Mouse (Mus musculus): Measurements from ENCODE around the gene Numbl. TPM values are rescaled to one million over a fixed set of nuclear protein-coding genes. Genes with fewer than 3 reads are reported as not detected.

Numbl gene
- total and polyA plus RNA-seq, 2 experiments from 2014 or later, result 59.5 to 140 TPM

DNA sequence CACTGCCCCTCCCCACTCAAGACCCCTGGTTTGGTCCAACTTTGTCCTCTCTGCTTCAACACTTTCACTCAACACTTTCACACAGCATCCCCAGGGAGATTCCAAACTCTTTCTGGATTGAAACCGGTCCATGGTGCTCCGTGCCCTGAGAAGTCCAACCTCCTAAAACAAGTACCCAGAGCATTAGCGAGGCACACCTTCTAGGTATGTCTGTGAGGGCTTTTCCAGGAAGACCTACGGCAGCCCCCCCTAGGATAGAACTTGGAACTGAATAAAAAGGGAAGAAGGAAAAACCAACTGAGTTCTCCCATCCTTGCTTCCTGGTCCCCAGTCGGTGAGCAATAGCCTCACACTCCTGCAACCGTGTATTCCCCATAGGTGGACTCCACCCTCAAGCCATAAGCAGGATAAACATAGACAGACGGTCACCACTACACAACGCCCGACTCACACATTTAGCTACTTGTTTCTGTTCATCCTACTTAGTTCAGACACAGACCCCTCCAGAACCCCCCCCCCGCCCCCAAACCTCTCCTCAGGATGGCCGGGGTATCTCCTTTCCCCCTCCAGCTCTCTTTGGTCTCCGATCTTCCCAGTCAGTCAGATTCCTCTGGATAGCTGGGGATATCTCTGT is 53.5 kb downstream of the Numbl start:
- ATAC-seq (no peak), DNase-seq (ENCODE audit: low spot score) (no peak)
- WGBS, result 92% methylated on average over 12 of the region's 12 CpGs
- Histone ChIP-seq H3K36me3 (ENCODE audit: insufficient read depth, low read length) (no peaks in the 10 kb centered on the region), H3K27ac (no peak overlapping the region), H3K9ac (replicated peaks; ENCODE audit: low read length) (no peak overlapping the region), H3K4me2 (ENCODE audit: low read depth, low read length) (no peak overlapping the region), H3K4me3 (ENCODE audit: low read length) (no peak overlapping the region), H3K9me3 (ENCODE audit: low read length) (no peaks in the 10 kb centered on the region; the same call in 1 of the 2 replicates), H3K4me1 (ENCODE audit: insufficient read depth, low read length) (no peaks in the 10 kb centered on the region), H3K27me3 (ENCODE audit: insufficient read depth, low read length) (no peaks in the 10 kb centered on the region)
- no peak for TF ChIP-seq CTCF (IDR thresholded peaks at IDR 0.05; ENCODE audit: low read depth)

DNA sequence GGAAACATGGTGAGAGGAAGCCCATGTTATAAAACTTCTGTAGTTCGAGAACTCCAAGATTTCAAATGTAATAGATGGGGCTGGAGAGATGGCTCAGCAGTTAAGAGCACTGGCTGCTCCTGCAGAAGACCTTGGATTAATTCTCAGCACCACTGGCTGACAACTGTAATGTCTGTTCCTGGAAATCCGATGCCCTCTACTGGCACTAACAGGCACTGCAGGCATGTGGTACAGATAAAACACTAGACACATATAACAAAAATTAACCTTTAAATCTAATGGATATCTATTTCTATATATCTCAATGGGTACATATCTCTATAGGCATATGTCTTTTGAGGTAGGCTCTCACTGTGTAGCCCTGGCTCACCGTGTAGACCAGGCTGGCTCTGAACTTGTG is 56.2 kb downstream of the Numbl start:
- 0 out of 2 replicates have a peak, but pooled peaks have one; percentile 23 for TF ChIP-seq CTCF (IDR thresholded peaks at IDR 0.05; ENCODE audit: low read depth)
- no peaks in the 10 kb centered on the region for H3K27me3 ChIP-seq (ENCODE audit: insufficient read depth, low read length)
- no peaks in the 10 kb centered on the region for H3K4me1 ChIP-seq (ENCODE audit: insufficient read depth, low read length)
- no peak overlapping the region for H3K4me3 ChIP-seq (ENCODE audit: low read length)
- no peaks in the 10 kb centered on the region for H3K36me3 ChIP-seq (ENCODE audit: insufficient read depth, low read length)
- H3K9me3 ChIP-seq (ENCODE audit: low read length), result no peaks in the 10 kb centered on the region; the same call in 1 of the 2 replicates
- H3K4me2 ChIP-seq (ENCODE audit: low read depth, low read length), result no peak overlapping the region
- no peak for DNase-seq (ENCODE audit: low spot score)
- no peak overlapping the region for H3K27ac ChIP-seq
- WGBS, result 95% methylated on average over 3 of the region's 3 CpGs
- no peak overlapping the region for H3K9ac ChIP-seq (replicated peaks; ENCODE audit: low read length)
- ATAC-seq, result no peak

DNA sequence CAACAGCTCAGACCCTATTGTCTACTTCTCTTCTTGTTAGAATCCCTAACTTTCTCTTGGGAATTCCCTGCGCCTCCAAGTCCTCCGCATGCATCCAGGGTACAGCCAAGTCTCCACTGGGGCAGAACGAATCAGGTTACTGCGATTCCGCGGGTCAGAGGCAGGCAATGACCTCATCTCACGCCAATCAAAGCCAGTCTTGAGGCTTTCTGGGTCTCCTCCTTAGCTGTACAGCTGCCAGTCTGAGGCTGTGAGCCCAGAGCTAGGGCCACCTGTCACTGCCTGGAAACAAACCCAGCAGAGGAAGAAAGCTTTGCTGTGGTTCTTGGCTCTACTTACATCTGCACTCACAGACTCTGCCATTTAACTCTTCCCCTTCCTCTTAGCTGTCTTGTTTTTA is 57.7 kb downstream of the Numbl start:
- H3K4me3 ChIP-seq (ENCODE audit: low read length), result no peak overlapping the region
- H3K9ac ChIP-seq (replicated peaks; ENCODE audit: low read length), result no peak overlapping the region
- no peak for TF ChIP-seq CTCF (IDR thresholded peaks at IDR 0.05; ENCODE audit: low read depth)
- H3K4me2 ChIP-seq (ENCODE audit: low read depth, low read length), result no peak overlapping the region
- ATAC-seq (peak; percentile 89), DNase-seq (ENCODE audit: low spot score) (peak; percentile 84)
- no peaks in the 10 kb centered on the region for H3K36me3 ChIP-seq (ENCODE audit: insufficient read depth, low read length)
- no peaks in the 10 kb centered on the region; the same call in 1 of the 2 replicates for H3K9me3 ChIP-seq (ENCODE audit: low read length)
- no peaks in the 10 kb centered on the region for H3K27me3 ChIP-seq (ENCODE audit: insufficient read depth, low read length)
- WGBS, result 11% methylated on average over 7 of the region's 7 CpGs
- H3K4me1 ChIP-seq (ENCODE audit: insufficient read depth, low read length), result no peaks in the 10 kb centered on the region
- peak overlapping the region; percentile 59; the same call in 1 of the 2 replicates for H3K27ac ChIP-seq

- no peaks in the 10 kb centered on the region for H3K4me1 ChIP-seq (ENCODE audit: insufficient read depth, low read length)
- H3K4me3 ChIP-seq (ENCODE audit: low read length), result no peak overlapping the region
- H3K36me3 ChIP-seq (ENCODE audit: insufficient read depth, low read length), result no peaks in the 10 kb centered on the region
- DNase-seq (ENCODE audit: low spot score) (no peak), ATAC-seq (no peak)
- H3K27me3 ChIP-seq (ENCODE audit: insufficient read depth, low read length), result no peaks in the 10 kb centered on the region; the same call in 1 of the 2 replicates
- TF ChIP-seq CTCF (IDR thresholded peaks at IDR 0.05; ENCODE audit: low read depth), result no peak
- H3K9ac ChIP-seq (replicated peaks; ENCODE audit: low read length), result no peak overlapping the region
- H3K27ac ChIP-seq, result no peak overlapping the region
- H3K9me3 ChIP-seq (ENCODE audit: low read length), result no peaks in the 10 kb centered on the region
- WGBS, result 88% methylated on average over 22 of the region's 22 CpGs
- H3K4me2 ChIP-seq (ENCODE audit: low read depth, low read length), result no peak overlapping the region
Measured at GRCm38 (mm10) chr7:27319411-27319810, 61.2 kb downstream of the Numbl start.

GRCm38 (mm10) chr7:27322291-27322690 is 64.1 kb downstream of the Numbl start:
- no peak for DNase-seq (ENCODE audit: low spot score)
- H3K9me3 ChIP-seq (ENCODE audit: low read length), result no peaks in the 10 kb centered on the region
- H3K4me3 ChIP-seq (ENCODE audit: low read length), result no peak overlapping the region
- 27% methylated on average over 13 of the region's 13 CpGs for WGBS
- no peaks in the 10 kb centered on the region for H3K36me3 ChIP-seq (ENCODE audit: insufficient read depth, low read length)
- no peak overlapping the region for H3K4me2 ChIP-seq (ENCODE audit: low read depth, low read length)
- peaks cover 8% of the 10 kb centered on the region; the same call in 1 of the 2 replicates for H3K4me1 ChIP-seq (ENCODE audit: insufficient read depth, low read length)
- no peak for TF ChIP-seq CTCF (IDR thresholded peaks at IDR 0.05; ENCODE audit: low read depth)
- no peak overlapping the region for H3K9ac ChIP-seq (replicated peaks; ENCODE audit: low read length)
- no peak overlapping the region for H3K27ac ChIP-seq
- ATAC-seq, result no peak
- H3K27me3 ChIP-seq (ENCODE audit: insufficient read depth, low read length), result peaks cover 9% of the 10 kb centered on the region

DNA sequence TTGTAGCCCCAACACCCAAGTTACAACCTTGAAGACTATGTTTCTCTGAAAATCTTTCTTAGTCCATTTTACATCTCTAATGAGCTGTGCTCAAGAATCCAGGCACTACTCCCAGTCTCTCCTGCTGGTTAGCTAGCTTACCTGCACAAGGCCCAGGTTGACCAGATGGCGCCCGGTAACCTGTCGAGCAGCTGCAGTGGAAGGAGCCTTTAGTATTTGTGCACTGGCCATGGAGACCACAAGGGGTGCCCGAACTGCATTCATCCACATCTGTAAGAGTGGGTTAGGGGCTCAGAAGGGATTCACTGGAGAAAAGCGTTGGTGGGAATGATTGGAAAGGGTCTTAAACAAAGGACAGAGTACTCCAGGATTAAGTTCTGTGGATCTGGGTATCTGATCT is 64.8 kb downstream of the Numbl start:
- DNase-seq (ENCODE audit: low spot score), result no peak
- ATAC-seq, result no peak
- Histone ChIP-seq H3K4me3 (ENCODE audit: low read length) (no peak overlapping the region), H3K36me3 (ENCODE audit: insufficient read depth, low read length) (no peaks in the 10 kb centered on the region), H3K27me3 (ENCODE audit: insufficient read depth, low read length) (peaks cover 16% of the 10 kb centered on the region), H3K9ac (replicated peaks; ENCODE audit: low read length) (no peak overlapping the region), H3K4me1 (ENCODE audit: insufficient read depth, low read length) (peaks cover 8% of the 10 kb centered on the region; the same call in 1 of the 2 replicates), H3K27ac (no peak overlapping the region), H3K9me3 (ENCODE audit: low read length) (no peaks in the 10 kb centered on the region), H3K4me2 (ENCODE audit: low read depth, low read length) (no peak overlapping the region)
- WGBS, result 90% methylated on average over 5 of the region's 5 CpGs
- no peak for TF ChIP-seq CTCF (IDR thresholded peaks at IDR 0.05; ENCODE audit: low read depth)

- peaks cover 27% of the 10 kb centered on the region for H3K27me3 ChIP-seq (ENCODE audit: insufficient read depth, low read length)
- 94% methylated on average over 11 of the region's 11 CpGs for WGBS
Measured at GRCm38 (mm10) chr7:27324161-27324560, 65.9 kb downstream of the Numbl start.

More at GRCm38 (mm10) chr7:27324161-27324560, 65.9 kb downstream of the Numbl start:
- DNase-seq (ENCODE audit: low spot score) (no peak), ATAC-seq (no peak)
- H3K4me3 ChIP-seq (ENCODE audit: low read length), result no peak overlapping the region
- no peak for TF ChIP-seq CTCF (IDR thresholded peaks at IDR 0.05; ENCODE audit: low read depth)
- no peak overlapping the region for H3K27ac ChIP-seq
- no peaks in the 10 kb centered on the region for H3K9me3 ChIP-seq (ENCODE audit: low read length)
- H3K4me2 ChIP-seq (ENCODE audit: low read depth, low read length), result no peak overlapping the region
- peaks cover 8% of the 10 kb centered on the region; the same call in 1 of the 2 replicates for H3K4me1 ChIP-seq (ENCODE audit: insufficient read depth, low read length)
- H3K36me3 ChIP-seq (ENCODE audit: insufficient read depth, low read length), result no peaks in the 10 kb centered on the region
- H3K9ac ChIP-seq (replicated peaks; ENCODE audit: low read length), result no peak overlapping the region
